Mouse (Mus musculus): Measurements from ENCODE around the gene Nek8.

- TF ChIP-seq CTCF (IDR thresholded peaks at IDR 0.05; ENCODE audit: low read depth) = no peak
- no peak for TF ChIP-seq EP300 (IDR thresholded peaks at IDR 0.05; ENCODE audit: low read depth)
Observed at GRCm38 (mm10) chr11:78179438-78179999, 3.0 kb upstream of the Nek8 start.
